Mouse (Mus musculus): ENCODE measurements at regions not wholly inside any gene's neighbourhood (a gene's known extent, or its start where the extent isn't known, plus 50 kb on each side); places are given as distances from the start of the nearest gene placed in this dataset.
"Not testable (repeated sequence)": the region's sequence is repeated elsewhere in the genome, so short reads cannot be mapped to it uniquely, and the experiment has no call there.

DNA sequence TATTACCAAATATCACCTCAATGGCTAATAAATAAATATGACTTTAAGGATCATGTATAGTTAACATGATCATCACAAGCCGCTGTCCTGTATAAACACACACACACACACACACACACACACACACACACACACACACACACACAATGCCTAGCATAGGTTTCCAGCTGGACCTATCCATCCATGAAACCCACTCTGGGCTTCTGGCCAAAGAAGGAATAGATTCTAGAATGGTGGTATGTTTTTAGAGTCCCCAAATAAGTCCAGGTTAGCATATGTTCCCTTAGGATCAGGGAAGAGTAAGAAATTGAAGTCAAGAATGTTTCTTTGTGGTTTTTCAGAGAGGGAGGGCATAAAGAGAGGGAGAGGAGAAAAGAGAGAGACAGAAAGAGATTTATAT lies 110.6 kb upstream of the Ndn start:
- no peak overlapping the region for H3K9ac ChIP-seq (replicated peaks; ENCODE audit: low read depth, low read length)
- H3K27me3 ChIP-seq (replicated peaks; ENCODE audit: control insufficient read depth, insufficient read depth, low read length), result no peaks in the 10 kb centered on the region
- no peak overlapping the region for H3K4me2 ChIP-seq (ENCODE audit: low read length)
- H3K4me3 ChIP-seq (replicated peaks; ENCODE audit: low read length), result no peak overlapping the region
- H3K36me3 ChIP-seq (ENCODE audit: control insufficient read depth, insufficient read depth), result no peaks in the 10 kb centered on the region
- H3K9me3 ChIP-seq (ENCODE audit: control insufficient read depth, low read length), result no peaks in the 10 kb centered on the region
- 59% methylated on average over 1 of the region's 1 CpGs for WGBS
- H3K27ac ChIP-seq (ENCODE audit: low read length), result no peak overlapping the region
- ATAC-seq, result no peak
- H3K4me1 ChIP-seq (replicated peaks; ENCODE audit: control insufficient read depth, insufficient read depth, low read length), result peaks cover 3% of the 10 kb centered on the region

- peak; percentile 95 for ATAC-seq
- no peaks in the 10 kb centered on the region for H3K9me3 ChIP-seq (ENCODE audit: control insufficient read depth, low read length)
- no peak overlapping the region for H3K4me3 ChIP-seq (replicated peaks; ENCODE audit: low read length)
- peak overlapping the region; percentile 29; the same call in 1 of the 2 replicates for H3K4me2 ChIP-seq (ENCODE audit: low read length)
- H3K36me3 ChIP-seq (ENCODE audit: control insufficient read depth, insufficient read depth), result no peaks in the 10 kb centered on the region
- H3K27ac ChIP-seq (ENCODE audit: low read length), result peak overlapping the region; percentile 53
- peaks cover 3% of the 10 kb centered on the region; the same call in 1 of the 2 replicates for H3K4me1 ChIP-seq (replicated peaks; ENCODE audit: control insufficient read depth, insufficient read depth, low read length)
- 38% methylated on average over 8 of the region's 8 CpGs for WGBS
- H3K27me3 ChIP-seq (replicated peaks; ENCODE audit: control insufficient read depth, insufficient read depth, low read length), result no peaks in the 10 kb centered on the region
- H3K9ac ChIP-seq (replicated peaks; ENCODE audit: low read depth, low read length), result no peak overlapping the region
These were observed 84.7 kb upstream of the Ndn start for GRCm38 (mm10) chr7:62261688-62262114.

- not testable (repeated sequence) for H3K27ac ChIP-seq (ENCODE audit: low read length); H3K9me3 ChIP-seq (ENCODE audit: control insufficient read depth, low read length); H3K4me3 ChIP-seq (replicated peaks; ENCODE audit: low read length); ATAC-seq; H3K9ac ChIP-seq (replicated peaks; ENCODE audit: low read depth, low read length); H3K36me3 ChIP-seq (ENCODE audit: control insufficient read depth, insufficient read depth); H3K4me2 ChIP-seq (ENCODE audit: low read length); H3K4me1 ChIP-seq (replicated peaks; ENCODE audit: control insufficient read depth, insufficient read depth, low read length); H3K27me3 ChIP-seq (replicated peaks; ENCODE audit: control insufficient read depth, insufficient read depth, low read length)
- WGBS, result 43% methylated on average over 2 of the region's 2 CpGs
These were observed 84.2 kb upstream of the Ndn start for GRCm38 (mm10) chr7:62262174-62262573.

DNA sequence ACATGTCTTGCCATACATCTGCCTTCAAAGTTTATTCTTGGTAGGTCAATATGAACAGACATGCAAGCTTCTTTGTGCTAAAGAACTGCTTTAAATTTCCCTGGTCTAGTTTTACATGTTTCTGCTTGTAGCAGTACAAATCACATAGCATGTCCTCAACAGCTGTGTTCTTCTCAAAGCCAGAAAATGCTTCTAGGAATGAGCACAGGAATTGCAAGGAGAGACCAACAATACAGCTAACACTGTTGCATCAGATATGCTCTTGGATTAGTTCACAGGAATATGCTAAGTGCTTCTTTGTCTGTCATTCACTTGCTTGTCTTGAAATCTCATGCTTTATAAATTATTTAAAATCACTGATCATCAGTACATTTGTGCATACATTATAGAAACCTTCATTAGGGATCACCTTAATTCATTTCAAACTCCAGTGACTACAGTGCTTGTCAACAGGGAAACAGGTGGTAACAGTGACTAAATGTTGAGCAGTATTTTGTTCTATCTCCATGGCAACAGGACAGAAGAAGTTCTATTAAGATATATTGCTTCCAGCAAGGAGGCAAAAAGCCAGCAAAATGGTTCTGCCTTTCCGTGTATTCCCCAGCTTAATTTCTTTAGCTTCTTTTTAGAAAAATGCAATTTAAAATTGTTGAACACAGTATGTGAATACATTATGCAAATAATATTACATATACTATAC lies 77.1 kb upstream of the Ndn start:
- Histone ChIP-seq H3K9ac (replicated peaks; ENCODE audit: low read depth, low read length) (no peak overlapping the region), H3K9me3 (ENCODE audit: control insufficient read depth, low read length) (no peaks in the 10 kb centered on the region), H3K27me3 (replicated peaks; ENCODE audit: control insufficient read depth, insufficient read depth, low read length) (no peaks in the 10 kb centered on the region), H3K4me1 (replicated peaks; ENCODE audit: control insufficient read depth, insufficient read depth, low read length) (no peaks in the 10 kb centered on the region), H3K36me3 (ENCODE audit: control insufficient read depth, insufficient read depth) (no peaks in the 10 kb centered on the region), H3K4me3 (replicated peaks; ENCODE audit: low read length) (no peak overlapping the region), H3K27ac (ENCODE audit: low read length) (peak overlapping the region; percentile 63; the same call in 1 of the 2 replicates), H3K4me2 (ENCODE audit: low read length) (no peak overlapping the region)
- 41% methylated on average over 1 of the region's 1 CpGs for WGBS
- ATAC-seq, result peak; percentile 72

DNA sequence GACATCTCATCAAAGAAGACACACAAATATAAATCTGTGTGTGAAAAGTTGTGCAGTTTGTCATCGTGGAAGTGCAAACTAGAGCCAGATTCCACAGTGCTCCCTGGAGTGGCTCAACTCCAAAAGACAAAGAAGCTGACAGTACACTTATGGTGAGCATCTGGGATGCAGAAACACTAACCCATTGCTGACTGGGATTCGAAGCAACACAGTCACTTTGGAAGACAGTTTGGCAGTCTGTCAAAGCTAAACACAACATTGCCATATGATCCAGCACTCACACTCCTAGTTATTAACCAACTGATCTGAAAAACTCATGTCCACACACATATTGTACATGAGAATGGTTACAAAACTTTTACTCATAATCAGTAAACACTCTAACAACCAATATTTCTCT lies 70.2 kb upstream of the Ndn start:
- H3K4me2 ChIP-seq (ENCODE audit: low read length), result no peak overlapping the region
- peaks cover 2% of the 10 kb centered on the region; the same call in 1 of the 2 replicates for H3K9me3 ChIP-seq (ENCODE audit: control insufficient read depth, low read length)
- H3K4me1 ChIP-seq (replicated peaks; ENCODE audit: control insufficient read depth, insufficient read depth, low read length), result no peaks in the 10 kb centered on the region
- H3K9ac ChIP-seq (replicated peaks; ENCODE audit: low read depth, low read length), result no peak overlapping the region
- H3K4me3 ChIP-seq (replicated peaks; ENCODE audit: low read length), result no peak overlapping the region
- H3K36me3 ChIP-seq (ENCODE audit: control insufficient read depth, insufficient read depth), result no peaks in the 10 kb centered on the region
- WGBS, result 40% methylated on average over 2 of the region's 2 CpGs
- ATAC-seq, result peak; percentile 83
- H3K27ac ChIP-seq (ENCODE audit: low read length), result no peak overlapping the region
- H3K27me3 ChIP-seq (replicated peaks; ENCODE audit: control insufficient read depth, insufficient read depth, low read length), result no peaks in the 10 kb centered on the region

- H3K27ac ChIP-seq (ENCODE audit: low read length), result no peak overlapping the region
- ATAC-seq, result no peak
- no peak overlapping the region for H3K4me2 ChIP-seq (ENCODE audit: low read length)
- no peaks in the 10 kb centered on the region for H3K4me1 ChIP-seq (replicated peaks; ENCODE audit: control insufficient read depth, insufficient read depth, low read length)
- H3K27me3 ChIP-seq (replicated peaks; ENCODE audit: control insufficient read depth, insufficient read depth, low read length), result no peaks in the 10 kb centered on the region
- no peaks in the 10 kb centered on the region for H3K36me3 ChIP-seq (ENCODE audit: control insufficient read depth, insufficient read depth)
- whole genome bisulfite sequencing, result 42% methylated on average over 2 of the region's 2 CpGs
- no peak overlapping the region for H3K9ac ChIP-seq (replicated peaks; ENCODE audit: low read depth, low read length)
- peaks cover 2% of the 10 kb centered on the region; the same call in 1 of the 2 replicates for H3K9me3 ChIP-seq (ENCODE audit: control insufficient read depth, low read length)
- H3K4me3 ChIP-seq (replicated peaks; ENCODE audit: low read length), result no peak overlapping the region
These were observed 67.9 kb upstream of the Ndn start for GRCm38 (mm10) chr7:62278492-62278891.

GRCm38 (mm10) chr7:62279022-62279421 lies 67.3 kb upstream of the Ndn start:
- ATAC-seq, result 0 out of 2 replicates have a peak, but pooled peaks have one; percentile 26
- Histone ChIP-seq H3K27ac (ENCODE audit: low read length) (no peak overlapping the region), H3K4me2 (ENCODE audit: low read length) (no peak overlapping the region), H3K9ac (replicated peaks; ENCODE audit: low read depth, low read length) (no peak overlapping the region), H3K36me3 (ENCODE audit: control insufficient read depth, insufficient read depth) (no peaks in the 10 kb centered on the region), H3K4me3 (replicated peaks; ENCODE audit: low read length) (no peak overlapping the region), H3K4me1 (replicated peaks; ENCODE audit: control insufficient read depth, insufficient read depth, low read length) (no peaks in the 10 kb centered on the region), H3K27me3 (replicated peaks; ENCODE audit: control insufficient read depth, insufficient read depth, low read length) (no peaks in the 10 kb centered on the region), H3K9me3 (ENCODE audit: control insufficient read depth, low read length) (peaks cover 2% of the 10 kb centered on the region; the same call in 1 of the 2 replicates)
- 36% methylated on average over 4 of the region's 4 CpGs for WGBS
